Mouse (Mus musculus) liver, embryonic 15.5 days (tissue): ENCODE measurements around the gene Olfr577. TPM values are rescaled to one million over a fixed set of nuclear protein-coding genes. Genes with fewer than 3 reads are reported as not detected.
A peak's percentile ranks its signal among the peaks of the same experiment; 100 is the strongest.

Experiments
- ATAC-seq: fragments of 200-750 bp; cut with Nextera tagmentation; 2 replicates; pipeline ENCODE4 v1.8.0; 2017; ENCODE audit warnings: moderate number of reproducible peaks, mild to moderate bottlenecking, moderate library complexity; ENCODE audit not compliant: insufficient read depth
- H3K27ac ChIP-seq: fragments of 300-500 bp; sonication (generic); replicated peaks from 2 replicates; pipeline ENCODE4 v1.5.1; 2015; ENCODE audit warnings: mild to moderate bottlenecking, inconsistent platforms
- H3K27me3 ChIP-seq: fragments of 300-500 bp; sonication (generic); 2 replicates; pipeline ENCODE4 v1.6.1; 2015; ENCODE audit warnings: mild to moderate bottlenecking, inconsistent platforms
- H3K36me3 ChIP-seq: fragments of 300-500 bp; sonication (generic); replicated peaks from 2 replicates; pipeline ENCODE4 v1.6.1; 2015; ENCODE audit warnings: moderate library complexity, mild to moderate bottlenecking, inconsistent platforms
- H3K4me1 ChIP-seq: fragments of 300-500 bp; sonication (generic); replicated peaks from 2 replicates; pipeline ENCODE4 v1.6.1; 2015; ENCODE audit warnings: inconsistent platforms
- H3K4me2 ChIP-seq: fragments of 300-500 bp; sonication (generic); 2 replicates; pipeline ENCODE4 v1.6.1; 2015; ENCODE audit warnings: moderate library complexity, mild to moderate bottlenecking, inconsistent platforms
- H3K4me3 ChIP-seq: fragments of 300-500 bp; sonication (generic); replicated peaks from 2 replicates; pipeline ENCODE4 v1.5.1; 2015; ENCODE audit warnings: mild to moderate bottlenecking, inconsistent platforms
- H3K9ac ChIP-seq: fragments of 300-500 bp; sonication (generic); 2 replicates; pipeline ENCODE4 v1.6.1; 2015; ENCODE audit warnings: moderate library complexity, mild to moderate bottlenecking, inconsistent platforms
- H3K9me3 ChIP-seq: fragments of 300-500 bp; sonication (generic); replicated peaks from 2 replicates; pipeline ENCODE4 v1.6.1; 2016; ENCODE audit warnings: inconsistent platforms
- WGBS: fragments of 180-500 bp; shearing (Covaris S2); methylation state at CpG from one replicate; pipeline ENCODE4 v1.1.7; 2015; ENCODE audit warnings: mixed read lengths; ENCODE audit not compliant: insufficient replicate concordance; 5-methylcytosine and 5-hydroxymethylcytosine counted together
- polyA plus RNA-seq: library from polyadenylated mRNA; unstranded; fragments of >200 nt; fragmentation: Nextera tagmentation; extraction: Ambion mirVana; gene quantifications from 2 replicates; pipeline ENCODE4 v1.2.1, GENCODE M21; 2015

Olfr577 gene
- polyA plus RNA-seq, result not detected in 2 replicates

GRCm38 (mm10) chr7:102975843-102976242 is at the start of gene Olfr577:
TSS of gene Olfr577 (minus strand) at chr7:102975943.
- H3K27me3 ChIP-seq, result no peaks in the 10 kb centered on the region
- no peak within 1 kb of the TSS for H3K9ac ChIP-seq
- ATAC-seq, result no peak
- 43% methylated on average over 2 of the region's 2 CpGs for WGBS
- H3K4me1 ChIP-seq, result no peaks in the 10 kb centered on the region
- H3K4me2 ChIP-seq, result no peak within 1 kb of the TSS
- no peaks in the 10 kb centered on the region for H3K36me3 ChIP-seq
- H3K4me3 ChIP-seq, result no peak within 1 kb of the TSS
- H3K9me3 ChIP-seq, result no peaks in the 10 kb centered on the region
- no peak within 1 kb of the TSS for H3K27ac ChIP-seq

GRCm38 (mm10) chr7:102989224-102989623 is 13.5 kb upstream of the Olfr577 start, which contains the start of gene Olfr578:
TSS of gene Olfr578 (minus strand) at chr7:102989324.
- H3K4me2 ChIP-seq, result no peak within 1 kb of the TSS
- H3K27ac ChIP-seq, result no peak within 1 kb of the TSS
- H3K4me1 ChIP-seq, result no peaks in the 10 kb centered on the region
- 63% methylated on average over 3 of the region's 3 CpGs for WGBS
- H3K9ac ChIP-seq, result no peak within 1 kb of the TSS
- H3K36me3 ChIP-seq, result no peaks in the 10 kb centered on the region
- no peak for ATAC-seq
- H3K4me3 ChIP-seq, result no peak within 1 kb of the TSS
- H3K27me3 ChIP-seq, result no peaks in the 10 kb centered on the region
- no peaks in the 10 kb centered on the region for H3K9me3 ChIP-seq

GRCm38 (mm10) chr7:102974399-102974798 is 1.3 kb downstream of the Olfr577 start:
- Histone ChIP-seq H3K27ac (no peak overlapping the region), H3K9ac (no peak overlapping the region), H3K36me3 (no peaks in the 10 kb centered on the region), H3K9me3 (no peaks in the 10 kb centered on the region), H3K4me1 (no peaks in the 10 kb centered on the region), H3K4me3 (no peak overlapping the region), H3K4me2 (no peak overlapping the region), H3K27me3 (no peaks in the 10 kb centered on the region)
- WGBS, result 19% methylated on average over 1 of the region's 1 CpGs
- no peak for ATAC-seq

- Histone ChIP-seq H3K27me3 (no peaks in the 10 kb centered on the region), H3K36me3 (no peaks in the 10 kb centered on the region), H3K4me3 (no peak within 1 kb of the TSS), H3K27ac (no peak within 1 kb of the TSS), H3K9ac (no peak within 1 kb of the TSS), H3K9me3 (no peaks in the 10 kb centered on the region), H3K4me2 (no peak within 1 kb of the TSS), H3K4me1 (no peaks in the 10 kb centered on the region)
- ATAC-seq, result no peak
- 18% methylated on average over 2 of the region's 2 CpGs for WGBS
Observed at GRCm38 (mm10) chr7:102962360-102962759, 13.4 kb downstream of the Olfr577 start, which contains the start of gene Olfr576. TSS of gene Olfr576 (plus strand) at chr7:102962660.

GRCm38 (mm10) chr7:102958593-102958992 is 17.1 kb downstream of the Olfr577 start, which contains the start of gene Olfr575:
TSS of gene Olfr575 (minus strand) at chr7:102958775.
- H3K4me3 ChIP-seq, result no peak within 1 kb of the TSS
- peak within 1 kb of the TSS; percentile 64 for H3K27ac ChIP-seq
- ATAC-seq, result peak; percentile 92
- 6% methylated on average over 1 of the region's 1 CpGs for WGBS
- H3K9me3 ChIP-seq, result no peaks in the 10 kb centered on the region
- no peaks in the 10 kb centered on the region for H3K27me3 ChIP-seq
- no peak within 1 kb of the TSS for H3K9ac ChIP-seq
- H3K4me2 ChIP-seq, result no peak within 1 kb of the TSS; the same call in 1 of the 2 replicates
- no peaks in the 10 kb centered on the region for H3K36me3 ChIP-seq
- no peaks in the 10 kb centered on the region for H3K4me1 ChIP-seq

GRCm38 (mm10) chr7:102958137-102958536 is 17.6 kb downstream of the Olfr577 start:
- peak; percentile 67; the same call in 1 of the 2 replicates for ATAC-seq
- H3K4me1 ChIP-seq, result no peaks in the 10 kb centered on the region

GRCm38 (mm10) chr7:102950732-102951131 is 25.0 kb downstream of the Olfr577 start:
- Histone ChIP-seq H3K36me3 (no peaks in the 10 kb centered on the region), H3K9me3 (no peaks in the 10 kb centered on the region), H3K4me2 (no peak overlapping the region), H3K4me1 (no peaks in the 10 kb centered on the region), H3K27ac (no peak overlapping the region), H3K4me3 (no peak overlapping the region), H3K9ac (no peak overlapping the region), H3K27me3 (no peaks in the 10 kb centered on the region)
- WGBS, result 32% methylated on average over 1 of the region's 1 CpGs
- ATAC-seq, result no peak

More at GRCm38 (mm10) chr7:102958137-102958536, 17.6 kb downstream of the Olfr577 start:
- no peaks in the 10 kb centered on the region for H3K9me3 ChIP-seq
- H3K9ac ChIP-seq, result no peak overlapping the region
- no peak overlapping the region for H3K4me3 ChIP-seq
- WGBS, result 44% methylated on average over 3 of the region's 3 CpGs
- no peak overlapping the region; the same call in 1 of the 2 replicates for H3K4me2 ChIP-seq
- peak overlapping the region; percentile 64 for H3K27ac ChIP-seq
- H3K27me3 ChIP-seq, result no peaks in the 10 kb centered on the region
- no peaks in the 10 kb centered on the region for H3K36me3 ChIP-seq

GRCm38 (mm10) chr7:102948167-102948566 is 27.6 kb downstream of the Olfr577 start, which contains the start of gene Olfr574:
TSS of gene Olfr574 (plus strand) at chr7:102948467.
- Histone ChIP-seq H3K27ac (no peak within 1 kb of the TSS), H3K27me3 (no peaks in the 10 kb centered on the region), H3K4me3 (no peak within 1 kb of the TSS), H3K9me3 (no peaks in the 10 kb centered on the region), H3K4me1 (no peaks in the 10 kb centered on the region), H3K9ac (no peak within 1 kb of the TSS), H3K4me2 (no peak within 1 kb of the TSS), H3K36me3 (no peaks in the 10 kb centered on the region)
- 81% methylated on average over 1 of the region's 1 CpGs for WGBS
- no peak for ATAC-seq

- H3K27ac ChIP-seq, result no peak overlapping the region
- no peaks in the 10 kb centered on the region for H3K27me3 ChIP-seq
- 33% methylated on average over 1 of the region's 1 CpGs for WGBS
- H3K4me2 ChIP-seq, result no peak overlapping the region
- H3K9me3 ChIP-seq, result no peaks in the 10 kb centered on the region
- ATAC-seq, result peak; percentile 70
- H3K4me1 ChIP-seq, result no peaks in the 10 kb centered on the region
- H3K4me3 ChIP-seq, result no peak overlapping the region
- no peak overlapping the region for H3K9ac ChIP-seq
- no peaks in the 10 kb centered on the region for H3K36me3 ChIP-seq
Observed at GRCm38 (mm10) chr7:102943417-102943816, 32.3 kb downstream of the Olfr577 start.

- Histone ChIP-seq H3K4me3 (no peak within 1 kb of the TSS), H3K9ac (no peak within 1 kb of the TSS), H3K27me3 (no peaks in the 10 kb centered on the region), H3K4me2 (no peak within 1 kb of the TSS), H3K36me3 (no peaks in the 10 kb centered on the region), H3K4me1 (no peaks in the 10 kb centered on the region), H3K27ac (no peak within 1 kb of the TSS), H3K9me3 (no peaks in the 10 kb centered on the region)
- ATAC-seq, result no peak
- WGBS, result 71% methylated on average over 2 of the region's 2 CpGs
Observed at GRCm38 (mm10) chr7:102942475-102942874, 33.3 kb downstream of the Olfr577 start, which contains the start of gene Olfr573-ps1. TSS of gene Olfr573-ps1 (minus strand) at chr7:102942575.

GRCm38 (mm10) chr7:102927105-102927504 is 48.6 kb downstream of the Olfr577 start:
- Histone ChIP-seq H3K4me1 (no peaks in the 10 kb centered on the region), H3K4me3 (no peak overlapping the region), H3K9me3 (no peaks in the 10 kb centered on the region), H3K27ac (no peak overlapping the region), H3K9ac (no peak overlapping the region), H3K27me3 (no peaks in the 10 kb centered on the region), H3K4me2 (no peak overlapping the region), H3K36me3 (no peaks in the 10 kb centered on the region)
- 28% methylated on average over 3 of the region's 3 CpGs for WGBS
- no peak for ATAC-seq

- H3K9ac ChIP-seq, result no peak within 1 kb of the TSS
- no peaks in the 10 kb centered on the region for H3K27me3 ChIP-seq
- H3K27ac ChIP-seq, result no peak within 1 kb of the TSS
- no peak within 1 kb of the TSS for H3K4me3 ChIP-seq
- H3K36me3 ChIP-seq, result no peaks in the 10 kb centered on the region
- no peak for ATAC-seq
- H3K4me2 ChIP-seq, result no peak within 1 kb of the TSS
- no peaks in the 10 kb centered on the region for H3K9me3 ChIP-seq
- WGBS, result 30% methylated on average over 1 of the region's 1 CpGs
- H3K4me1 ChIP-seq, result no peaks in the 10 kb centered on the region
Observed at GRCm38 (mm10) chr7:102924109-102924508, 51.6 kb downstream of the Olfr577 start, which contains the start of gene Olfr572. TSS of gene Olfr572 (plus strand) at chr7:102924409.
